Mouse (Mus musculus): ENCODE measurements around the gene Smad1. TPM values are rescaled to one million over a fixed set of nuclear protein-coding genes. Genes with fewer than 3 reads are reported as not detected.
A peak's percentile ranks its signal among the peaks of the same experiment; 100 is the strongest.
"Not testable (repeated sequence)": the region's sequence is repeated elsewhere in the genome, so short reads cannot be mapped to it uniquely, and the experiment has no call there.

The Smad1 gene
- polyA plus RNA-seq (2016; fragmentation: Nextera tagmentation; extraction: Ambion mirVana), result 36.1 and 39.0 TPM in 2 replicates

DNA sequence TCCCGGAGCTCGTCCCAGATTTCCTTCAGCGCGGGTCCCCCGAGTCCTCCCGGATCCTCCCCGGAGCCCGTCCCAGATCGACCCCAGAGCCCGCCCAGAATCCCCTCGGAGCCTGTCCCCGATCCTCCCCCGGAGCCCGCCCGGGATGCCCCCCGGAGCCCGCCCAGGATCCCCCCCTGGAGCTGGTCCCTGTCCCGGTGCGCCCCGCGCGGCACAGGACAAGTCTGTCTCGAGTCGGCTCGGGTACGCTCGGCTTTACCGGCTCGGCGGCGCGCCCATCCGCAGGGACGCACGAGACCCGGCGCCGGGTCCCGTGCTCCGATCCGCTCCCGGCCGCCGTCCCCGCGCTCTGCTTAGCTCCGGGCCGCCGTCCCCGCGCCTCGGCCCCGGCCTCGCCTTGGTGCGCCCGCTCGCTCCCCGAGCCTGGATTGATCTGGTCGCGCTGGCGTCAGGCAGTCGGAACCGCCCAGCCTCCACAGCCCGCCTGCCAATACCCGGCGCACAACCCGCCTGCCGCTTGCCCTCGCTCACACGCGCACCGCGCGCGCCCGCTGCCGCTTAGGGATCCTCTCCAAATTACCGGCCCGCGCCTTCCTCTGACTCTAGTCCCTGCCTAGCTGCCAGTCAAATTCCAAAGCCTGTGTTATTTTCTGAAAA lies at the start of gene Smad1:
Gene Smad1, minus strand, starts transcription at position 525 of the 657 bp plus-strand sequence.
- Histone ChIP-seq H3K27ac (replicated peaks) (peak within 1 kb of the TSS; percentile 99), H3K4me1 (peaks cover 31% of the 10 kb centered on the region), H3K27me3 (ENCODE audit: low read depth, poor library complexity, severe bottlenecking) (no peaks in the 10 kb centered on the region), H3K4me3 (peak within 1 kb of the TSS; percentile 97), H3K9me3 (replicated peaks) (no peaks in the 10 kb centered on the region), H3K36me3 (0 out of 2 replicates have a peak, but pooled peaks cover 6% of the 10 kb centered on the region)
- DNase-seq (ENCODE audit: low spot score), result peak; percentile 95
- WGBS, result under 1% methylated on average over 78 of the region's 80 CpGs

DNA sequence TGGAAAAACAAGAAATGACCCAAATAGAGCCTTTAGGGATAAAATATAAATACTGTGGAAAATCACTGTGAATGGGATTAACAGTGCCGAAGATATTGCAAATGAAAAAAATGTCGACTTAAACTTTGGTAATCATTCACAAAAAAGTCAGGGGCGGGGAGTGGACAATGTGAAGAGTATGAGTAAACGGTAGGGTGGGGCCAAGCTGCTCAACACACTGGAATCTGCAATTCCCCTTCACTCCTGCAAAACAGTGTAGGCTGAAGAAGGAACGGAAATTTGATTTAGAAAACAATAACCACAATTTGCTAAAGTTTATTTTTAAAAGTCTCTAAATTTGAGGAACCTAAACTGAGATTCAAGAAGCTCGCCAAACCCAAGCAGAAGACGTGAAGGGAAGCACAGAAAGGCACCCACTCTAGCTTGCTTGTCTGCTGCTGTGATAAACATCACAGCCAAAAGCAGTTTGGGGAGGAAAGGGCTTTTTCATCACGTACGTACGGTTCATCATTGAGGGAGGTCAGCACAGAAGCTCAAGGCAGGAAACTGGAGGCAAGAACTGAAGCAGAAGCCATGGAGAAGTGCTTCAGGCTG lies 48.0 kb upstream of the Smad1 start:
- no peak overlapping the region for H3K4me3 ChIP-seq
- no peak for DNase-seq (ENCODE audit: low spot score)
- H3K4me1 ChIP-seq, result no peaks in the 10 kb centered on the region
- WGBS, result 83% methylated on average over 10 of the region's 10 CpGs
- H3K9me3 ChIP-seq (replicated peaks), result no peaks in the 10 kb centered on the region
- no peak overlapping the region for H3K27ac ChIP-seq (replicated peaks)
- no peaks in the 10 kb centered on the region for H3K27me3 ChIP-seq (ENCODE audit: low read depth, poor library complexity, severe bottlenecking)
- no peaks in the 10 kb centered on the region for H3K36me3 ChIP-seq

DNA sequence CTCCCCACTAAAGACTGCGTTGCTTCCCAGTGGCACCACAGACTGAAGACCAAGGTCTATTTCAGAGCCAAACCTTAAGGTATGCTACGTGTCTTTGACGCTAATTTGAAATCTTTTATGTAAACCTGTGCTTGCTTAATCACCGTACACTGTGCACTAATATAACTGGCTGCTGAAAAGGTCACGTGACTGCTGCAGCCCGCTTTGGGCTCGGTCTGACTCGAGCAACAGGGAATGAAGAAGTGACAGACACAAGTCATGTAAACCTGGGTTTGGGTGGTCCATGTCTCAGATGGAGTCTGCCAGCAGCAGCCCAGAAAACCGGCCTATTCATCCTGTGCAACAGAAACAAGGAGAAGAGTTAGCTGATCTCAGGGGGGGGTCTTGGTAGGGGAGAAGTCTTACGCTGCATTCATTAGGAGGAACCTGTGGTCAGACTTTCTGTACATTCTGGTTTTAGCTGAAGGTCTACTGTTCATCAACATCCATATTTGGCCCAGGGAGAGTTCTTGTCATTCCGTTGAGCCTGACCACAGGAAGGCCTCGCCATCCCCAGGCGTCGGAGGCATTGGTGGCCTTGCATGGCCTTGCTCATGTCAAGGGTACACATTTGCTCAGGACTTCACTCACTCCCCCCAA lies 44.3 kb upstream of the Smad1 start:
- Histone ChIP-seq H3K27ac (replicated peaks) (no peak overlapping the region), H3K4me3 (no peak overlapping the region), H3K9me3 (replicated peaks) (no peaks in the 10 kb centered on the region), H3K27me3 (ENCODE audit: low read depth, poor library complexity, severe bottlenecking) (no peaks in the 10 kb centered on the region), H3K36me3 (no peaks in the 10 kb centered on the region), H3K4me1 (no peaks in the 10 kb centered on the region)
- no peak for DNase-seq (ENCODE audit: low spot score)
- WGBS, result 88% methylated on average over 14 of the region's 14 CpGs

DNA sequence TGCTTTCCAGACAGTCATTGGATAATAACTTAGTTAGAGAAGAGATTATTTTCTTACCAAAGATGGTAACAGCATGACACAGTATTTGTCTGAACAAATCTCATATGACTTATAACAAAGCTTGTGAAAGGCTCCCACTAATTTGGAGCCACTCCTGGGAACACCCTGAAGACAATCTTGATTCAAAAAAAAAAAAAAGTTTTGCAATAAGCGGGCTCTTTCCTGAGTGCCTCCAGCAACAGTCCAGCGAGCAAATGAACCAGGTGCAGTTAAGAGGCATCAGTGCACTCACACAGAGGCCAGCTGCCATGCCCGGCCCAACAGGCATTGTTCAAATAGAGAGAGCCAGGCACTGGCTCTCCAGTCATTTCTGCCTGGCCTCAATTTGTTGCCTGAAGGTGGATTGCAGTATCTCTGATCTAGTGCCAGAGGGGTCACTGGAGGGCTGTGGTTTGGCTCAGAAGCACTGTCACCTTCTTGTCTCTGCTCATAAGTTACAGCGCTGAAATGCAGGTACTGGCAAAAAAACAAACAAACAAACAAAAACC lies 34.7 kb upstream of the Smad1 start:
- H3K36me3 ChIP-seq, result no peaks in the 10 kb centered on the region
- DNase-seq (ENCODE audit: low spot score), result no peak
- H3K27me3 ChIP-seq (ENCODE audit: low read depth, poor library complexity, severe bottlenecking), result no peaks in the 10 kb centered on the region
- H3K4me1 ChIP-seq, result no peaks in the 10 kb centered on the region; the same call in 1 of the 2 replicates
- H3K9me3 ChIP-seq (replicated peaks), result no peaks in the 10 kb centered on the region; the same call in 1 of the 2 replicates
- H3K4me3 ChIP-seq, result no peak overlapping the region
- WGBS, result 57% methylated on average over 4 of the region's 4 CpGs
- no peak overlapping the region for H3K27ac ChIP-seq (replicated peaks)

DNA sequence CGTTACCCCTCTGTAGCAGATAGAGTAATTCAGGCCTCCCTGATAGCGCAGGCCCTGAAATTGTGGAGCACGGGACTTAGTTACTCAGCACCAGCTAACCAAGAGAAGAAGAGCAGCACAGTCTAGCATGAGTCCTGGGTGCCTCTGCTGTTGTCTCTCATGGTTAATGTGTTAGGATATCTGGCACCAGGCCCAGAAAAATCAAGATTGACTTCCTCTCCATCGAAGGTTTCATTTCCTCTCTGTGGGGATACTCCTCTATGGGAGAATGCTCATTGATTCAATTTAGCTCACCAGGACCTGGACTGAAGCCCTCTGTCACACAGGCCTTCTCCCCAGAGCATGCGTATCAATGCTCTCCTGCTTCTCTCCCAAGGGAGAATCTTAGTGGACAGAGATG lies 15.6 kb upstream of the Smad1 start:
- DNase-seq (ENCODE audit: low spot score), result no peak
- Histone ChIP-seq H3K27ac (replicated peaks) (no peak overlapping the region), H3K36me3 (no peaks in the 10 kb centered on the region), H3K4me3 (no peak overlapping the region), H3K27me3 (ENCODE audit: low read depth, poor library complexity, severe bottlenecking) (no peaks in the 10 kb centered on the region), H3K4me1 (no peaks in the 10 kb centered on the region), H3K9me3 (replicated peaks) (no peaks in the 10 kb centered on the region)
- 95% methylated on average over 5 of the region's 5 CpGs for WGBS

DNA sequence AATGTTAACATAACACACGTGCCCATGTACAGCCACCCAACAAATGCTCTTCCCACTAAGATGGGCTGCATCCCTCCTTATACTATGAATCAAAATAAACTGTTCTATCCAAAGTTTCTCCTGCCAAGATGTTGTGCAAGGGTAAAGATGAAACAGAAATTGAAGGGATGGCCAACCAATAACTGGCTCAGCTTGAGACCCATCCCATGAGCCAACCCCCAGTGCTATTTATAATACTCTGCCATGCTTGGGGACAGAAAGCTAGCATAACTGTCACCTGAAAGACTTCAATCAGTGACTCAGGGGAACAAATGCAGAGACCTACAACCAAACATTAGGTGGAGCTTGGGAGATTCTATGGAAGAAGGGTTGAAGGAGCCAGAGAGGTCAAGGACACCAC lies 11.2 kb upstream of the Smad1 start:
- H3K36me3 ChIP-seq, result no peaks in the 10 kb centered on the region
- H3K27me3 ChIP-seq (ENCODE audit: low read depth, poor library complexity, severe bottlenecking), result no peaks in the 10 kb centered on the region
- H3K27ac ChIP-seq (replicated peaks), result no peak overlapping the region
- no peaks in the 10 kb centered on the region for H3K9me3 ChIP-seq (replicated peaks)
- peaks cover 4% of the 10 kb centered on the region; the same call in 1 of the 2 replicates for H3K4me1 ChIP-seq
- DNase-seq (ENCODE audit: low spot score), result no peak
- no peak overlapping the region for H3K4me3 ChIP-seq
- 88% methylated on average over 1 of the region's 1 CpGs for WGBS

DNA sequence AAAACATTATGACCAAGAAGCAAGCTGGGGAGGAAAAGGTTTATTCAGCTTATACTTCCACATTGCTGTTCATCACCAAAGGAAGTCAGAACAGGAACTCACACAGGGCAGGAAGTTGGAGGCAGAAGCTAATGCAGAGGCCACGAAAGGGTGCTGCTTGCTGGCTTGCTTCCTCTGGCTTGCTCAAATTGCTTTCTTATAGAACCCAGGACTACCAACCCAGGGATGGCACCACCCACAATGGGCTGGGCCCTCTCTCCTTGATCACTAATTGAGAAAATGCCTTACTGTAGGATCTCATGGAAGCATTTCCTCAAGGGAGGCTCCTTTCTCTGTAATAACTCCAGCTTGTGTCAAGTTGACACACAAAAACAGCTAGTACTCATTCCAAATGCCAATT lies 8.0 kb upstream of the Smad1 start:
- not testable (repeated sequence) for DNase-seq (ENCODE audit: low spot score); H3K27ac ChIP-seq (replicated peaks); H3K36me3 ChIP-seq; H3K9me3 ChIP-seq (replicated peaks); H3K27me3 ChIP-seq (ENCODE audit: low read depth, poor library complexity, severe bottlenecking); H3K4me1 ChIP-seq; H3K4me3 ChIP-seq
- 68% methylated on average over 1 of the region's 1 CpGs for WGBS

DNA sequence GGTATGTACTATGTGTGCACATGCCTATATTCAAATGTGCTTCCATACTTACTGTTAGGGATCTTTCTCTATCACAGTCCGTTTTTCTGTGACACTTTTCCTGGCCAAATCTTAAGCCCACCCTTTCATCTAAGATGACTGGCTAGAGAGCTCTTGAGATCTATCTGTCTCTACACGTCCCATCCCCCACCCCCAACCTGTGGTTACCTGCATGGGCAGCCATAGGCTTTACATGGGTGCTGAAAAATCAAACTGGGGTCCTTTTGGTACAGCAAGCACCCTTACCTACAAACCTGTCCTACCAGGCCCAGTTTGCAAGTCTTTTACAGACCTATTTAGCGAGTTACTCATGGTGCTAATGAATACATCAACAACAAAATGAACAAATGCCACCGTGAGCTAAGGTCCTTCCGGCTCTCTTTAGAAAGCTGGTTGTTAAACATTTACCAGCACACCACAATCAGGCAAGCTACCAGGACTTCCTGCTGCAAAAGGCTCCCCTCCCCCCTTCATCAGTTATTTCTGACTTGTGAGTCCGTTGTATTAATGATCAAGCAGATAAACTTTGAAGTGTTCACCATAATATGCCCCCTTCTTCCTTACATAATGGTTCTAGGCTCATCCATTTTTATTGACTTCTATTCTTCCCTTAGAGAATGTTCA lies 5.7 kb upstream of the Smad1 start:
- H3K27me3 ChIP-seq (ENCODE audit: low read depth, poor library complexity, severe bottlenecking), result no peaks in the 10 kb centered on the region
- 79% methylated on average over 6 of the region's 6 CpGs for WGBS
- peaks cover 4% of the 10 kb centered on the region; the same call in 1 of the 2 replicates for H3K4me1 ChIP-seq
- no peaks in the 10 kb centered on the region for H3K9me3 ChIP-seq (replicated peaks)
- DNase-seq (ENCODE audit: low spot score), result peak; percentile 6
- no peaks in the 10 kb centered on the region for H3K36me3 ChIP-seq
- no peak overlapping the region for H3K27ac ChIP-seq (replicated peaks)
- H3K4me3 ChIP-seq, result no peak overlapping the region

DNA sequence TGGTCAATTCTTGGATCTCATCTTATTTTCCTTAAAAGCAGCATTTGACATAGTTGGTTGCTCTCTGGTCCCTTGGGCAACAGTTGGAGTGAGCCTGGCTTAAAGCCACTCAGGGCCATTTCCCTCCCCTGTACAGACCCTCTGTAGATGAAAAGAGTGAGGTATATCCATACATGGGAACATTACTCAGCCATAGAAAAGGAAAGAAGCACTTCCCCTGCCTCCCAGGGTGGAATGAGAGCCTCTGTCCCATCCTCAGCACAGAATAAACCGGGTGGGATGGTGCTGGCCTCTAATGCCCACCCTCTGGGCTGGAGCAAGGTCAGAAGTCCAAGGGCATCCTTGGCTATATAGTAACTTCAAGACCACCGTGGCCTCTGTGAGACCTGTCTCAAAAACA lies 1.4 kb upstream of the Smad1 start:
- Histone ChIP-seq H3K9me3 (replicated peaks) (no peaks in the 10 kb centered on the region), H3K4me3 (no peak overlapping the region), H3K36me3 (no peaks in the 10 kb centered on the region), H3K27ac (replicated peaks) (no peak overlapping the region), H3K27me3 (ENCODE audit: low read depth, poor library complexity, severe bottlenecking) (no peaks in the 10 kb centered on the region), H3K4me1 (peaks cover 25% of the 10 kb centered on the region)
- no peak for DNase-seq (ENCODE audit: low spot score)
- 75% methylated on average over 2 of the region's 2 CpGs for WGBS

DNA sequence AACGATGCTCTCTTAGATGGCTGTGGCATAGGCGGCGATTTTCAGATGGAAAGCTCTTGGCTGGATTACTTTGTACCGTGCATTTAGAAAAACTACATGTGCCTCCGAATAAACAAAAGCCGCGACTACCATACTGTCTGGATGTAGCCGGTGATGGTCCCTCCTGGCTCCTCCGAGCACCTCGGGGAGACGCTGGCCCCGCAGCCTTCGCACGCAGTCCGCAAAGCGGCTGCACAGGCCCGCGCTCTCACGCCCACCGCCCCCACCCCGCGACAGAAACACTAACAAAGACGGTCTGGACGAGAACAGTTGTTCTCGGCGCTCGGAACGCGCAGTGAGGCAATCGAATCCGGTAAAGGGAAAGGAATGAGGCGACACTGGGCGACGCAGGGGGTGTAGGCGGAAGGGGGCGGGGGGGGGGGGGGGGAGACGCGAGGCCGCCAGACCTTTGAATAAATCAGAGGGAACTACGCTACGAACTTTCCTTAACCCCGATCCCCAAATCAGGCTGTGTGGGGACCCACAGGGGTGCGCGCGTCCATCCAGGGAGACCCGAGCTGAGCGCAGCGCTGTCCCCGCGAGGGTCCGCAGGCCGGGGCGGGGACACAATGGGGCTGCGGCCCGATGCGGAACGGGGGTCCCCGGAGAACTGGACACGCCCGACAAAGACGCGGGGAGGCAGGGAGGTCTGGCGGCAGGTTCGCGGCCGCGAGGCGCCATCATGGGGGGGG lies 902 bp downstream of the Smad1 start:
- Histone ChIP-seq H3K27me3 (ENCODE audit: low read depth, poor library complexity, severe bottlenecking) (no peaks in the 10 kb centered on the region), H3K36me3 (0 out of 2 replicates have a peak, but pooled peaks cover 6% of the 10 kb centered on the region)
- under 1% methylated on average over 58 of the region's 68 CpGs for WGBS

DNA sequence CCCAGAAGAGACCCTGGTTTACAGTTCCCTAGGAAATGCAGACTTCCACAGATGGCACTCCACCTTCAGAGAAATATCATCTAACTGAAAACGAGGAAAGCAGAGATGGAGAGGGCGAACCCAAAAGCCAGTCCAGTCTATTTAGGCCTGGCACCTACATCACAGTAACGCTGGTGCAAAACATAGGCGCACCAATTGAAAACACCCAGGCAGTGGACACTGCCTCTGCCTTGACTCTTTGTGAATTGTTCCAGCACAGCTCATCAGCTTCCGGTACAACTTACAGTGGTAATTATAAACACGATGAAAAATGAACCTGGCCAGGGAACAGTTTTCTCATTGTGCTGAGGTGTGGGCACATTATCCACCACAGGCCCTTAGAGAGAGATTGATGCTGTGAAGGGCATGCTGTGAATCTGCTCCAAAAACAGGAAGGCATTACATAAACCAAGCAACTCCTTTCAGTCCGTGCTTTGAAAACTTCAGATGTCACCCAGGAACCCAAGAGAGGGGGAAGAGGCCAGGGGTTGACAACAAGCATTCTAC lies 1.5 kb downstream of the Smad1 start:
- no peaks in the 10 kb centered on the region for H3K9me3 ChIP-seq (replicated peaks)
- H3K4me3 ChIP-seq, result peak overlapping the region; percentile 97
- H3K36me3 ChIP-seq, result 0 out of 2 replicates have a peak, but pooled peaks cover 6% of the 10 kb centered on the region
- peak overlapping the region; percentile 99 for H3K27ac ChIP-seq (replicated peaks)
- no peaks in the 10 kb centered on the region for H3K27me3 ChIP-seq (ENCODE audit: low read depth, poor library complexity, severe bottlenecking)
- DNase-seq (ENCODE audit: low spot score), result peak; percentile 23
- peaks cover 40% of the 10 kb centered on the region for H3K4me1 ChIP-seq
- 32% methylated on average over 7 of the region's 7 CpGs for WGBS

More for the DNA sequence above, 902 bp downstream of the Smad1 start:
- H3K4me3 ChIP-seq, result peak overlapping the region; percentile 97
- DNase-seq (ENCODE audit: low spot score), result peak; percentile 75
- no peaks in the 10 kb centered on the region for H3K9me3 ChIP-seq (replicated peaks)
- H3K27ac ChIP-seq (replicated peaks), result peak overlapping the region; percentile 99
- H3K4me1 ChIP-seq, result peaks cover 36% of the 10 kb centered on the region

DNA sequence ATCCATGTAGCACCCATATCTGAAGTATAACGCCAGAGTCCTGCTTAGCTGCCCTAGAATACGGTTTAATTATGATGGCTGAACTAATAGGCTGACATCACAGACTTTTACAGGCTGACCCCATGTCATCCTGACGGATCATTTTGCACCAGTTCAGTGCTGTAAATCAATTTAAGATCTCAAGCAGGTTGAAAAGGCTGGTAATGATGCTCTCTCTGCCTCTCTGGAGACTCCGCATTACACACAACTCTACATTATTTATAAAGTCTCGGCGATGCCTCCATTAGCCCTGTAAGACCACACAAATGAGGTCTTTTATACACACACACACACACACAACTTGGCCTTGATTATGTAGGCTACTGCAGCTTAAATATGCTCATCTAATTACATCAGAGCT lies 2.4 kb downstream of the Smad1 start:
- Histone ChIP-seq H3K9me3 (replicated peaks) (no peaks in the 10 kb centered on the region), H3K4me1 (peaks cover 46% of the 10 kb centered on the region), H3K27ac (replicated peaks) (0 out of 2 replicates have a peak overlapping the region, but pooled peaks have one; percentile 23), H3K4me3 (no peak overlapping the region; the same call in 1 of the 2 replicates), H3K27me3 (ENCODE audit: low read depth, poor library complexity, severe bottlenecking) (no peaks in the 10 kb centered on the region), H3K36me3 (0 out of 2 replicates have a peak, but pooled peaks cover 6% of the 10 kb centered on the region)
- WGBS, result 84% methylated on average over 6 of the region's 6 CpGs
- no peak for DNase-seq (ENCODE audit: low spot score)
